ENCODE assay signal across 8 mouse cellular contexts in genomic region chr8:122375751-122376364, GRCm38 (mm10). TPM values are rescaled to one million over a fixed set of nuclear protein-coding genes. Genes with fewer than 3 reads are reported as not detected.
A peak's percentile ranks its signal among the peaks of the same experiment; 100 is the strongest.
DNase-seq lines count a peak whose midpoint lies in the region; ATAC-seq and TF ChIP-seq lines count a peak whose summit lies in the region.

No protein-coding gene starts in this region.

- intact Hi-C loops in left cerebral cortex, postnatal 25 days (cut with DNase I): loop anchor here (2.0 kb wide), 1 partner anchor 101 kb away; the partner anchor contains the start of genes Ctu2 and Rnf166

- H3K27me3 ChIP-seq in lung, postnatal 0 days (replicated peaks; ENCODE audit: insufficient read depth, low read length): no peaks in the 10 kb centered on the region
- H3K27me3 ChIP-seq in embryonic facial prominence, embryonic 15.5 days: no peaks in the 10 kb centered on the region
- H3K27me3 ChIP-seq in limb, embryonic 10.5 days (ENCODE audit: low read depth, poor library complexity, severe bottlenecking): no peaks in the 10 kb centered on the region

- DNase-seq in lung, postnatal 0 days (ENCODE audit: low spot score): no peak
- no peak for DNase-seq in lung, postnatal 36 days
- no peak for DNase-seq in limb, embryonic 10.5 days (ENCODE audit: low spot score)
- DNase-seq in thymus, postnatal 25 days: no peak
- no peak for DNase-seq in adrenal gland, adult 8-10 months
- DNase-seq in left cerebral cortex, postnatal 25 days (ENCODE audit: low spot score in 2 of 2): no peak

- peak overlapping the region; percentile 95 for H3K4me3 ChIP-seq in lung, postnatal 0 days (ENCODE audit: low read depth, low read length)
- peak overlapping the region; percentile 92 for H3K4me3 ChIP-seq in embryonic facial prominence, embryonic 15.5 days (replicated peaks)
- peak overlapping the region; percentile 94 for H3K4me3 ChIP-seq in limb, embryonic 10.5 days
- peak overlapping the region; percentile 42 for H3K4me3 ChIP-seq in olfactory bulb, adult 2 months (ENCODE audit: insufficient read depth, low read depth, low read length)

- TF ChIP-seq CTCF in lung, postnatal 0 days (IDR thresholded peaks at IDR 0.05): no peak
- TF ChIP-seq CTCF in olfactory bulb, adult 2 months (IDR thresholded peaks at IDR 0.05; ENCODE audit: insufficient read depth, low read depth, low read length): no peak

- no peak for TF ChIP-seq POLR2A in olfactory bulb, adult 2 months (IDR thresholded peaks at IDR 0.05; ENCODE audit: insufficient read depth, low read depth, low read length)

- no peaks in the 10 kb centered on the region for H3K9me3 ChIP-seq in lung, postnatal 0 days (ENCODE audit: low read length)
- no peaks in the 10 kb centered on the region for H3K9me3 ChIP-seq in embryonic facial prominence, embryonic 15.5 days (replicated peaks)
- no peaks in the 10 kb centered on the region for H3K9me3 ChIP-seq in limb, embryonic 10.5 days (replicated peaks)

- H3K9ac ChIP-seq in lung, postnatal 0 days (replicated peaks; ENCODE audit: low read depth): no peak overlapping the region
- peak overlapping the region; percentile 18; the same call in 1 of the 2 replicates for H3K9ac ChIP-seq in embryonic facial prominence, embryonic 15.5 days

- peak overlapping the region; percentile 43 for H3K4me2 ChIP-seq in lung, postnatal 0 days (replicated peaks; ENCODE audit: low read depth, low read length)
- peak overlapping the region; percentile 53 for H3K4me2 ChIP-seq in embryonic facial prominence, embryonic 15.5 days (replicated peaks)

- 25% methylated on average over 13 of the region's 13 CpGs for WGBS in lung, postnatal 0 days
- 24% methylated on average over 13 of the region's 13 CpGs for WGBS in embryonic facial prominence, embryonic 15.5 days
- WGBS in limb, embryonic 10.5 days: 32% methylated on average over 13 of the region's 13 CpGs
- WGBS in olfactory bulb, adult 2 months: 25% methylated on average over 13 of the region's 13 CpGs

- peaks cover 6% of the 10 kb centered on the region; the same call in 1 of the 2 replicates for H3K4me1 ChIP-seq in lung, postnatal 0 days (ENCODE audit: insufficient read depth, low read depth, low read length)
- H3K4me1 ChIP-seq in embryonic facial prominence, embryonic 15.5 days: peaks cover 26% of the 10 kb centered on the region
- peaks cover 25% of the 10 kb centered on the region for H3K4me1 ChIP-seq in limb, embryonic 10.5 days
- no peaks in the 10 kb centered on the region; the same call in 1 of the 2 replicates for H3K4me1 ChIP-seq in olfactory bulb, adult 2 months (ENCODE audit: control insufficient read depth, insufficient read depth, low read length)

- no peak overlapping the region for H3K27ac ChIP-seq in lung, postnatal 0 days (ENCODE audit: low read length)
- H3K27ac ChIP-seq in embryonic facial prominence, embryonic 15.5 days (replicated peaks): peak overlapping the region; percentile 6; the same call in 1 of the 2 replicates
- peak overlapping the region; percentile 95 for H3K27ac ChIP-seq in limb, embryonic 10.5 days
- no peak overlapping the region for H3K27ac ChIP-seq in olfactory bulb, adult 2 months (ENCODE audit: insufficient read depth, low read depth, low read length)

- ATAC-seq in lung, postnatal 0 days: peak; percentile 0; the same call in 1 of the 2 replicates
- ATAC-seq in embryonic facial prominence, embryonic 15.5 days (ENCODE audit: insufficient number of reproducible peaks, low FRiP score, low TSS enrichment, low read depth): 0 out of 2 replicates have a peak, but pooled peaks have one; percentile 0

- no peaks in the 10 kb centered on the region for H3K36me3 ChIP-seq in lung, postnatal 0 days (ENCODE audit: insufficient read depth, low read length)
- peaks cover 24% of the 10 kb centered on the region for H3K36me3 ChIP-seq in embryonic facial prominence, embryonic 15.5 days
- peaks cover 28% of the 10 kb centered on the region for H3K36me3 ChIP-seq in limb, embryonic 10.5 days

- no peak for TF ChIP-seq EP300 in lung, postnatal 0 days (IDR thresholded peaks at IDR 0.05)

RNA-seq across cellular contexts. Expression of gene Zc3h18, which starts 0.6 kb away (rescaled TPM):
- 20.2 and 22.2 TPM in 2 replicates for polyA plus RNA-seq in lung, postnatal 0 days (2015; fragmentation: Nextera tagmentation; extraction: Ambion mirVana)
- 48.2 and 49.7 TPM in 2 replicates for polyA plus RNA-seq in embryonic facial prominence, embryonic 15.5 days (2015; fragmentation: Nextera tagmentation; extraction: Ambion mirVana)
- polyA plus RNA-seq in limb, embryonic 10.5 days (2016; fragmentation: Nextera tagmentation; extraction: Ambion mirVana): 84.2 and 86.1 TPM in 2 replicates
- not detected in 2 replicates for polyA plus RNA-seq in olfactory bulb, adult 2 months (2012; ENCODE audit: insufficient read depth, insufficient read length, low replicate concordance, missing spikeins)
- total RNA-seq in adrenal gland, adult 8-10 months (2022): 10 to 100 TPM; 38.4 to 55.0 (median 47.0) TPM
- total RNA-seq in left cerebral cortex, postnatal 25 days (2021): 10 to 100 TPM; 35.7 to 39.1 TPM

RNA-seq across cellular contexts. Expression of gene Trhr2, which starts 15.3 kb away (rescaled TPM):
- polyA plus RNA-seq in lung, postnatal 0 days (2015; fragmentation: Nextera tagmentation; extraction: Ambion mirVana): not detected in 2 replicates
- polyA plus RNA-seq in embryonic facial prominence, embryonic 15.5 days (2015; fragmentation: Nextera tagmentation; extraction: Ambion mirVana): 0.12 and 0.20 TPM in 2 replicates
- polyA plus RNA-seq in limb, embryonic 10.5 days (2016; fragmentation: Nextera tagmentation; extraction: Ambion mirVana): not detected in 2 replicates
- polyA plus RNA-seq in olfactory bulb, adult 2 months (2012; ENCODE audit: insufficient read depth, insufficient read length, low replicate concordance, missing spikeins): not detected in 2 replicates
- not detected for total RNA-seq in adrenal gland, adult 8-10 months (2022)
- 1 to 10 TPM; 7.0 to 7.2 TPM for total RNA-seq in left cerebral cortex, postnatal 25 days (2021)

RNA-seq across cellular contexts. Expression of gene Il17c, which starts 46.0 kb away (rescaled TPM):
- not detected in 2 replicates for polyA plus RNA-seq in lung, postnatal 0 days (2015; fragmentation: Nextera tagmentation; extraction: Ambion mirVana)
- polyA plus RNA-seq in embryonic facial prominence, embryonic 15.5 days (2015; fragmentation: Nextera tagmentation; extraction: Ambion mirVana): 0.41 TPM in 1 of 2 replicates, not detected in the other
- polyA plus RNA-seq in limb, embryonic 10.5 days (2016; fragmentation: Nextera tagmentation; extraction: Ambion mirVana): 0.28 TPM in 1 of 2 replicates, not detected in the other
- not detected in 2 replicates for polyA plus RNA-seq in olfactory bulb, adult 2 months (2012; ENCODE audit: insufficient read depth, insufficient read length, low replicate concordance, missing spikeins)
- total RNA-seq in adrenal gland, adult 8-10 months (2022): under 1 TPM in 1 of 4 experiments, not detected in 3; 0.43 TPM
- not detected for total RNA-seq in left cerebral cortex, postnatal 25 days (2021)

RNA-seq across cellular contexts. Expression of gene Cyba, which starts 56.9 kb away (rescaled TPM):
- polyA plus RNA-seq in lung, postnatal 0 days (2015; fragmentation: Nextera tagmentation; extraction: Ambion mirVana): 401 and 429 TPM in 2 replicates
- 173 and 186 TPM in 2 replicates for polyA plus RNA-seq in embryonic facial prominence, embryonic 15.5 days (2015; fragmentation: Nextera tagmentation; extraction: Ambion mirVana)
- 79.8 and 82.8 TPM in 2 replicates for polyA plus RNA-seq in limb, embryonic 10.5 days (2016; fragmentation: Nextera tagmentation; extraction: Ambion mirVana)
- not detected in 2 replicates for polyA plus RNA-seq in olfactory bulb, adult 2 months (2012; ENCODE audit: insufficient read depth, insufficient read length, low replicate concordance, missing spikeins)
- 10 to 100 TPM; 34.3 to 52.7 (median 43.6) TPM for total RNA-seq in adrenal gland, adult 8-10 months (2022)
- total RNA-seq in left cerebral cortex, postnatal 25 days (2021): 1 to 10 TPM; 7.8 to 8.4 TPM

Comparison
In these comparisons a context has a peak if more than half of its experiments do, and no peak if none do; other contexts are left out.
1. H3K27ac ChIP-seq: peak in embryonic facial prominence, embryonic 15.5 days (single experiment) and limb, embryonic 10.5 days (single experiment); none in lung, postnatal 0 days (single experiment) and olfactory bulb, adult 2 months (single experiment).
2. H3K4me3 ChIP-seq: peak in every context shown above with its lines; median percentile 95 in lung, postnatal 0 days; 94 in limb, embryonic 10.5 days; 92 in embryonic facial prominence, embryonic 15.5 days; 42 in olfactory bulb, adult 2 months.